Mouse (Mus musculus): ENCODE data around the gene Akap2. TPM values are rescaled to one million over a fixed set of nuclear protein-coding genes. Genes with fewer than 3 reads are reported as not detected.

The Akap2 gene
- total RNA-seq, 2 experiments from 2014 or later: 21.0 to 27.5 TPM

DNA sequence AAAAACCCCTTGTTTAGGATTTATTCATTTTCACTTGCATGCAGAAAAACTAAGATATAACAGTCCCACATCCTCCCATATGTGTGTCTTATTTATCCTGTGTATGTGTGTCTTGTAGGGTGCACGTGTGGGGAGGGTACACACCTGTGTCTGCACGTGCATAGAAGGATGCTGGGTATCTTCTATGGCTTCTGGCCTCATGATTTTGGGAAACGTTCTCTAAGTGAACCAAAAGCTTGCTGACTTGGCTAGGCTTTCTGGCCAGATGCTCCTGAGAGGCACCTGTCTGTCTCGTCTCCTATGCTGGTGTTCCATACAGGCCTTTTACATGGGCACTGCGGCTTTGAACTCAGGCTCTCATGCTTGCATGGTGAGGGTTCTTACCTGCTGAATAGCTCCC is 105.2 kb downstream of the Akap2 start:
- intact Hi-C loops (cut with DNase I): no loop called here
- DNase-seq: no peak

DNA sequence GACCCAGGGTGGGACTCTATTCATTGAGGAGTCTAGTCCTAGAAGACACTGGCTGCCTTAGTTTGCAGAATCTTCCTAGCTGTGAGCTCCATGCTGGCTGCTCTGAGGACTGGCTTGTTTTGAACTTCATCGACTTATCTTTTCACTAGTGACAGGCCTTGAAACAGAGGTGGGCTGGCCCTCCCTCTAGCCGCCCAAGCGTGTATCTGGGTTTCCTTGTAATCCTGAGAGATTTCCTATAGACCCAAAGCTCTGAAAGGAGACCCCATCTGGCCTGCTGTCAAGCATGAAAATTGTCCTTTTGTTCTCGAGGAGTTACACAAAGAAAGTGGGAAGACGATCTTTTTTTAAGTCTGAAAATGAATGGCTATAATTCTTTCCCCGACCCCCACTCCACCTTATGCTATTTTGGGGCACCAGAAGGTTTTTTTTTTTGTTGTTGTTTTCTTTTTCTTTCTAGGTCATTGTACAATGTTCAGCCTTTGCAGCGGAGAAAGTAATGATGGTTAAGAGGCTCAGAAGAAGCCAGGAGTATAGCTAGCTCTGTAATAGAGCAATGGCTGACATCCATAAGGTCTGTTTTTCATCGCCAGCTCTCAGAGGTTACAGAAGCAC is 107.3 kb downstream of the Akap2 start:
- intact Hi-C loops (cut with DNase I): no loop called here
- DNase-seq: no peak

DNA sequence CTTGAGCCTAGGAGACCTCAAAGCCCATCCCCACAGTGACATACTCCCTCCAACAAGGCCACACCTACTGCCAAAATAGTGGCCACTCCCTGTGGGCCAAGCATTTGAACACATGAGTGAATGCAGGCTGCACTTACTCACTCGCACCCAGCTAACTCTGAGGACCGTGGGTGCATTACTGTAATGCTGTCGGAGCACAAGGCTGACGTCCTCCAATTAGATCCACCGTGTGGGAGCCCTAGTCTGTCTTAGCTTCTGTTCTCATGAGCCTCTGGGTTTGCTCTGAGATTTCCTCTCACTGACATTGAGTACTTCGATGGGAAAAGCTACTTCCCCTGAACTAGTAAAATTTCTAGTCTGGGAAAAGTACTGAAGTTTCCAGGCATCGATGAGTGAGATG is 108.8 kb downstream of the Akap2 start:
- intact Hi-C loops (cut with DNase I): no loop called here
- DNase-seq: no peak

GRCm38 (mm10) chr4:57829131-57829530 is 111.7 kb downstream of the Akap2 start:
- no peak for DNase-seq
- intact Hi-C loops (cut with DNase I): no loop called here

GRCm38 (mm10) chr4:57829740-57830139 is 112.3 kb downstream of the Akap2 start:
- no peak for DNase-seq
- intact Hi-C loops (cut with DNase I): no loop called here

DNA sequence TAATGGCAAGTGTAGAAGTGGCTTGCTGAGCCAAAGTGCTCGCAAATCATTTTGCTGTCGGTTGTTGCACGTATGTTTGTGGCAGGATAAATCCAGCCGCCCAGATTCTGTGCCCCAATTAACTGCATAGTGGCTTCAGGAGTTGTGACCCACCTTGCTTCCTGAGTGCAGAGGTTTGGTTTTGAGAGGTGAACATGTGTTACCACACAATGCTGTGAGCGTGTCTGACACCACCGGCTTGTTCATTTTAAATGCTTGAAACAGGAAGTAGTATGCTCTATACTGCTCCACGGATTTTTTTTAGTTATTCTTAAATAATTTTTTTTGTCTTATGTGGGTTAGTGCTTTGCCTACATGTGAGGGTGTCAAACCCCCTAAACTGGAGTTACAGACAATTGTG is 114.9 kb downstream of the Akap2 start:
- no peak for DNase-seq
- intact Hi-C loops (cut with DNase I): no loop called here

GRCm38 (mm10) chr4:57833060-57833459 is 115.6 kb downstream of the Akap2 start:
- no peak for DNase-seq
- intact Hi-C loops (cut with DNase I): no loop called here

DNA sequence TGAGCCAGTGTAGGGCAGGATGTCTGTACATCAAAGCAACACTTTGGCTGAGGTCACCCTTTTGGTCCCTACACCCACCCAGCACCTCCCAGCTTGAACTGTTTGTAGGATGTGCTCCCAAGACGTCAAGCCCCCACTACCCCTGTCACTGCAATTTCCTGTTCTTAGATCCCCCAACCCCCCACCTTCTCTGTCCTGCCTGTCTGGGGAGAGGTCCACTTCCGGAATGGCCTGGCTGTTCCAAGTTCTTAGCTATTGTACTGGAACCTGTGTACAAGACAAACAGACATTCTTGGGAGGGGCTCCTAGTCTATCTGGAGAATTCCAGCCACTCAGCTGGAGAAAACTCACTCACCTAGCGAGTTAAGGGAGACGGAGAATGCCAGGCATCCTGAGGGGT is 116.7 kb downstream of the Akap2 start:
- intact Hi-C loops (cut with DNase I): no loop called here
- no peak for DNase-seq

- intact Hi-C loops (cut with DNase I): no loop called here
- no peak for DNase-seq
Measured at GRCm38 (mm10) chr4:57837089-57837488, 119.6 kb downstream of the Akap2 start.

DNA sequence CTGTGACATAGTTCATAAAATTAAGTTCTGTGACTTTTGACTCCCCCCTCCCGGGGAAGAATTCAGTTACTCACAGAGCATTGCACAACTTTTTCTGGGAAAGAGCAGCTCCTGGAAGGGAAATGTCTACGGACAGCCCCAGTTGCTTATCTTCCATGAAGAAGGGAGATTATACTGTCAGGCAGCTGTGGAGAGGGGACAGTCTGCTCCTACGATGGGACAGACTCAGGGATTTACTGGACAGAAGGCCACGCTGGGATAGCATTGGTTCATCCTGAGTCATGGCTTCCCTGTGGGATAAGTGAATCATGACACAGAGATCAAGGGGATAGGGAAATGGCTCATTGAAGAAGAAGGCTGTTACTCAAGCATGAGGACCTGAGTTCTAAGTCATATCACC is 121.9 kb downstream of the Akap2 start:
- no peak for DNase-seq
- intact Hi-C loops (cut with DNase I): no loop called here

- DNase-seq: no peak
- intact Hi-C loops (cut with DNase I): no loop called here
Measured at GRCm38 (mm10) chr4:57841911-57842310, 124.5 kb downstream of the Akap2 start.

DNA sequence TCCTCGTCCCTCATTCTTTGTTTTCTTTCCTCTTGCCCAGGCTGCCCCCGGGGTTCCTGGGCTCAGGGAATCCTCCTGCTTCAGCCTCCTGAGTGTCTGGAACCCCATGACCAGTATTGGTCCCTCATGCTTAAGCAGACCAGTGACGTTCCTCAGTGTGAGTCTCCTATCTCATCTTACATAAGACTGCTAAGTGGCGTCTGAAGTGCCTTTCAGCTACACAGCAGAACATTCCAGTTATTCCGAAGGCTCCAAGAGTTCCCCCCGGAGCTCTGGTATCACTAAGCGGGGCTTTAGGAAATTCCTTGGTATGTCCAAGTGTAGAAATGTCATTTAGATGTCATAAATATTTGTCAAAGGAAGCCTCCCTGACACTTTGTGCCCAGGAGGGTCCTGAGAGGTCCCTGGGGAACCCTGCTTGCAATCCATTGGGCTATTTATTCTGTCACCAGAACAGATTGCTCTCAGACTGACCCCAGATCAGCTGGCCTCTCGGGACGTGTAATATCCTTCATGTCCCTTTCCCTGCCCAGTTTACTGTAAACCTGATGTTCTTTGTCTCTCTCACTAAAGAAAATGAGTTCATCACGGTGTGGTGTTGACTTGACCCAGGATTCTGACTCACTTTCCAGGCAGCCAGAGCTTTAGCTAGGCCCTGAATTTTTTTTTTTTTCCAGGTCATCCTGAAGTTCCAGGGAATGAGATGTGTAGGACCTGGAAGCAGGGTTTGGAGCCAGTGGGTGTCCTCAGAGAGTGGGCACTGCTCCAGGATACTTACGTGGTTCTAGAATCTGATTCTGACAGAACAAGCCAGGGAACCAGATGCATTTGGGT is 125.2 kb downstream of the Akap2 start:
- DNase-seq: no peak
- intact Hi-C loops (cut with DNase I): no loop called here

GRCm38 (mm10) chr4:57845031-57845431 is 127.6 kb downstream of the Akap2 start:
- intact Hi-C loops (cut with DNase I): no loop called here
- DNase-seq: peak; percentile 36

DNA sequence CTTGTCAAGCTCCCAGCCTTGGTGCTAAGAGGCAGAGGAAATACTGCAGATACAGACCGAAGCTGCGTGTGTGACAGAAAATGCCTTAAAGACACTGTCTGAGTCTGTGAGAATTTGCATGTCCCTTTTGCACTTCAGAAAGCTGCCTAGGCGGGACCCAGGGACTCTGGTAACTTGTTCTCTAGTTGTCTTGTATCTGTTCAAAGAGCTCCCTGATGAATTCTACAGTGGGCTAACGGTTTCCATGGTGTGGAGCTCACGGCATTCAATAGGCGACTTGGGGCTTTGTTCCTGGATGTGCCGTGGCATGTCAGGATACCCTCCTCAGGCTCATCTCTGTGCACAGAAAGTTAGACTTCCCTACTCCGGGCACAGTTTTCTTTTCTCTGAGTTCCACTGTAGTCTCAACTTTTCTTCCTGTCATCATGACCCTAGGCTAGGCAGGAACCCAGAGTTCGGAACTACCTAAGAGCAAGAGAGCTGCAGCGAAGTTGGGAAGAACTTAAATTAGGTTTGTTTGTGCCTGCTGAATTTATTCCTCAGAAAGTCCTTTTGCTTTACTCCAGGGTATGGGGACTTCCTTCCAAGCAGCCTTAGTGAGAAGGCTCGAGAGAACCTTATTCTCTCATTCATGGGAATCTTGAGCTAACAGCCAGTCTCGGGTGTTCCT is 128.2 kb downstream of the Akap2 start:
- no peak for DNase-seq
- intact Hi-C loops (cut with DNase I): no loop called here

GRCm38 (mm10) chr4:57846381-57846990 is 129.0 kb downstream of the Akap2 start:
- DNase-seq: no peak
- intact Hi-C loops (cut with DNase I): no loop called here

GRCm38 (mm10) chr4:57846991-57847422 is 129.6 kb downstream of the Akap2 start:
- peak; percentile 7 for DNase-seq

DNA sequence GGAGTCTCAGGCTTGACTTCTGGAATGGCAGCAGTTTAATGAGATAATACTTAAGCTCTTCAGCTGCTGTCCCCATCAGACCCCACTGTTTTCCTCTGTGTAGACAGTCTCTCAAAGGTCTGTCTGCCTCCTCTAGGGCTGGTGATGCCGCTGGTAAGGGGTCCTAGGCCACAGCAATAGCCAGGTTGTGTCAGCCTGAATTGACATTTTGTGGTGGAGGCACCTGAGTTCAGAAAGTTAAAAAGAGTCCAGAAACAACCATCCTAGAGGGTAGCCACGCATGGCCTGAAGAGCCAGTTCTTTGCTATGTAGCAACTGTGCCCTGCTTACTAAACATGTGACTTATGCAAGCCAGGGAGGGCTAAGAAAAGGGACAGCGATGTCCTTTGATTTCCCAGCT is 130.2 kb downstream of the Akap2 start:
- intact Hi-C loops (cut with DNase I): no loop called here
- DNase-seq: no peak

More at GRCm38 (mm10) chr4:57846991-57847422, 129.6 kb downstream of the Akap2 start:
- intact Hi-C loops (cut with DNase I): no loop called here

GRCm38 (mm10) chr4:57849465-57849864 is 132.0 kb downstream of the Akap2 start:
- intact Hi-C loops (cut with DNase I): no loop called here
- no peak for DNase-seq

- intact Hi-C loops (cut with DNase I): no loop called here
- DNase-seq: no peak
Measured at GRCm38 (mm10) chr4:57851731-57852130, 134.3 kb downstream of the Akap2 start.

DNA sequence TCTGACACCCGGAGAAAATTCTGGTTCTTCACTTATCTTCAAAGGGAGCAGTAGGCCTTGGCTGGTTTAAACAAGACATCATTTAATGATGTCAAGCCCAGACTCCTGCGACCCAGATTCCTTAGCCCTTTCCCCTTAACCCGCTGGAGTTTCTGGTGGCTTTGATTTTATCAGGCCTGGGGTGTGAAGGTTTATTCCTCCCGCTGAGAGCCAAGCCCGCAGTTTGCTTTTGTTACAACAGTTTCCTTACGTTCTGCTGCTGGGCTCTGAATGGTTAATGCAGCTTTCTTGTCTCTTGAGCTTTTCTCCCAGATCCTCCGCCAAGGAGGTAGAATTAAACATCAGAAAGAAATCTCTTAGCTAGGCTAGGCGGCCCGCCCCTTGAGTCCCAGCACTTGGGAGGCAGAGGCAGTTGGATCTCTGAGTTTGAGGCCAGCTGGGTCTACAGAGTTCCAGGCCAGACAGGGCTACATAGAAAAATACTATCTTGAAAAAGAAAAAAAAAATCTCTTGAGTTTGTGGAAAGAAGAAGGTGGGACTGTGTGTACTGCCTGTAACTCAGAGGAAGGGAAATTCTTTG is 135.1 kb downstream of the Akap2 start:
- intact Hi-C loops (cut with DNase I): no loop called here
- DNase-seq: no peak

DNA sequence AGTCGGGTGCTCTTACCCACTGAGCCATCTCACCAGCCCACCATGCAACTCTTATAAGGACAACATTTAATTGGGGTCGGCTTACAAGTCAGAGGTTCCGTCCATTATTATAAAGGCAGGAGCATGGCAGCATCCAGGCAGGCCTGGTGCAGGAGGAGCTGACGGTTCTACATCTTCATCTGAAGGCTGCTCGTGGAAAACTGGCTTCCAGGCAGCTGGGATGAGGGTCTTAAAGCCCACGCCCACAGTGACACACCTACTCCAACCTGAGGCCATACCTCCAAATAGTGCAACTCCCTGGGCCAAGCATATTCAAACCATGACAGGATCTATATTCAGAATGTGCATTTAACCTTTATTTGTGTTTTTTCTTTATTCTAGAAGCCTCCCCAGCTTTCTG is 136.7 kb downstream of the Akap2 start:
- DNase-seq: no peak
- intact Hi-C loops (cut with DNase I): no loop called here

Measured in left cerebral cortex, postnatal 4 days (tissue).